Mouse (Mus musculus): ENCODE results near the gene Uchl1. TPM values are rescaled to one million over a fixed set of nuclear protein-coding genes. Genes with fewer than 3 reads are reported as not detected.

Uchl1 gene
- polyA plus RNA-seq, 1 experiment from 2014 or later = 600 TPM

- peaks cover 5% of the 10 kb centered on the region; the same call in 1 of the 2 replicates for H3K4me1 ChIP-seq
- H3K4me3 ChIP-seq = no peak overlapping the region
- H3K27me3 ChIP-seq = 0 out of 2 replicates have a peak, but pooled peaks cover 2% of the 10 kb centered on the region
- no peaks in the 10 kb centered on the region for H3K9me3 ChIP-seq (replicated peaks)
- ATAC-seq (ENCODE audit: low FRiP score) = no peak
- H3K9ac ChIP-seq = no peak overlapping the region
- no peak overlapping the region for H3K27ac ChIP-seq
- H3K36me3 ChIP-seq = no peaks in the 10 kb centered on the region
- 43% methylated on average over 4 of the region's 4 CpGs for WGBS
- H3K4me2 ChIP-seq (replicated peaks) = no peak overlapping the region
Observed at GRCm38 (mm10) chr5:66715498-66715931, 39.6 kb downstream of the Uchl1 start.

- Histone ChIP-seq H3K4me1 (peaks cover 12% of the 10 kb centered on the region), H3K9ac (no peak overlapping the region), H3K27me3 (0 out of 2 replicates have a peak, but pooled peaks cover 2% of the 10 kb centered on the region), H3K36me3 (no peaks in the 10 kb centered on the region), H3K27ac (no peak overlapping the region), H3K9me3 (replicated peaks) (no peaks in the 10 kb centered on the region), H3K4me2 (replicated peaks) (no peak overlapping the region), H3K4me3 (no peak overlapping the region)
- WGBS = 66% methylated on average over 4 of the region's 4 CpGs
- no peak for ATAC-seq (ENCODE audit: low FRiP score)
Observed at GRCm38 (mm10) chr5:66717931-66718330, 42.0 kb downstream of the Uchl1 start.

GRCm38 (mm10) chr5:66718413-66718812 lies 42.5 kb downstream of the Uchl1 start:
- no peak for ATAC-seq (ENCODE audit: low FRiP score)
- Histone ChIP-seq H3K9ac (no peak overlapping the region), H3K27ac (no peak overlapping the region), H3K27me3 (0 out of 2 replicates have a peak, but pooled peaks cover 2% of the 10 kb centered on the region), H3K4me2 (replicated peaks) (no peak overlapping the region), H3K36me3 (no peaks in the 10 kb centered on the region), H3K4me1 (peaks cover 12% of the 10 kb centered on the region), H3K9me3 (replicated peaks) (no peaks in the 10 kb centered on the region), H3K4me3 (no peak overlapping the region)
- WGBS = 55% methylated on average over 3 of the region's 3 CpGs

GRCm38 (mm10) chr5:66718880-66719279 lies 43.0 kb downstream of the Uchl1 start:
- Histone ChIP-seq H3K4me3 (no peak overlapping the region), H3K4me1 (peaks cover 15% of the 10 kb centered on the region), H3K9ac (no peak overlapping the region), H3K27me3 (0 out of 2 replicates have a peak, but pooled peaks cover 2% of the 10 kb centered on the region), H3K9me3 (replicated peaks) (no peaks in the 10 kb centered on the region), H3K4me2 (replicated peaks) (no peak overlapping the region), H3K27ac (no peak overlapping the region), H3K36me3 (no peaks in the 10 kb centered on the region)
- no peak for ATAC-seq (ENCODE audit: low FRiP score)
- WGBS = 70% methylated on average over 7 of the region's 7 CpGs

- Histone ChIP-seq H3K36me3 (no peaks in the 10 kb centered on the region), H3K4me1 (peaks cover 13% of the 10 kb centered on the region), H3K27me3 (no peaks in the 10 kb centered on the region), H3K9ac (no peak overlapping the region), H3K4me2 (replicated peaks) (no peak overlapping the region), H3K4me3 (no peak overlapping the region), H3K27ac (no peak overlapping the region), H3K9me3 (replicated peaks) (no peaks in the 10 kb centered on the region)
- 13% methylated on average over 5 of the region's 5 CpGs for WGBS
- ATAC-seq (ENCODE audit: low FRiP score) = no peak
Observed at GRCm38 (mm10) chr5:66720921-66721320, 45.0 kb downstream of the Uchl1 start.

- ATAC-seq (ENCODE audit: low FRiP score) = no peak
- Histone ChIP-seq H3K4me1 (peaks cover 13% of the 10 kb centered on the region), H3K4me3 (no peak overlapping the region), H3K4me2 (replicated peaks) (no peak overlapping the region), H3K27me3 (no peaks in the 10 kb centered on the region), H3K9me3 (replicated peaks) (no peaks in the 10 kb centered on the region), H3K36me3 (no peaks in the 10 kb centered on the region), H3K27ac (no peak overlapping the region), H3K9ac (no peak overlapping the region)
- WGBS = 72% methylated on average over 9 of the region's 9 CpGs
Observed at GRCm38 (mm10) chr5:66722586-66722985, 46.7 kb downstream of the Uchl1 start.

- Histone ChIP-seq H3K27me3 (no peaks in the 10 kb centered on the region), H3K9ac (no peak overlapping the region), H3K4me2 (replicated peaks) (no peak overlapping the region), H3K4me1 (peaks cover 13% of the 10 kb centered on the region), H3K36me3 (no peaks in the 10 kb centered on the region), H3K9me3 (replicated peaks) (no peaks in the 10 kb centered on the region), H3K4me3 (no peak overlapping the region), H3K27ac (0 out of 2 replicates have a peak overlapping the region, but pooled peaks have one; percentile 41)
- ATAC-seq (ENCODE audit: low FRiP score) = no peak
- 52% methylated on average over 4 of the region's 4 CpGs for WGBS
Observed at GRCm38 (mm10) chr5:66723037-66723436, 47.1 kb downstream of the Uchl1 start.

- H3K27ac ChIP-seq = 0 out of 2 replicates have a peak overlapping the region, but pooled peaks have one; percentile 41
- no peaks in the 10 kb centered on the region for H3K9me3 ChIP-seq (replicated peaks)
- H3K9ac ChIP-seq = no peak overlapping the region
- H3K4me1 ChIP-seq = peaks cover 13% of the 10 kb centered on the region
- 82% methylated on average over 3 of the region's 3 CpGs for WGBS
- no peak overlapping the region for H3K4me2 ChIP-seq (replicated peaks)
- H3K27me3 ChIP-seq = no peaks in the 10 kb centered on the region
- no peaks in the 10 kb centered on the region for H3K36me3 ChIP-seq
- no peak for ATAC-seq (ENCODE audit: low FRiP score)
- H3K4me3 ChIP-seq = no peak overlapping the region
Observed at GRCm38 (mm10) chr5:66723626-66724025, 47.7 kb downstream of the Uchl1 start.

GRCm38 (mm10) chr5:66729306-66729705 lies 53.4 kb downstream of the Uchl1 start:
- no peak overlapping the region for H3K27ac ChIP-seq

GRCm38 (mm10) chr5:66730621-66731301 lies 54.9 kb downstream of the Uchl1 start:
- no peaks in the 10 kb centered on the region for H3K27me3 ChIP-seq
- H3K9ac ChIP-seq = no peak overlapping the region
- peak overlapping the region; percentile 62 for H3K27ac ChIP-seq
- no peak overlapping the region for H3K4me3 ChIP-seq
- 28% methylated on average over 11 of the region's 11 CpGs for WGBS
- peak overlapping the region; percentile 34 for H3K4me2 ChIP-seq (replicated peaks)
- peak; percentile 94 for ATAC-seq (ENCODE audit: low FRiP score)
- no peaks in the 10 kb centered on the region for H3K9me3 ChIP-seq (replicated peaks)
- H3K36me3 ChIP-seq = no peaks in the 10 kb centered on the region
- peaks cover 8% of the 10 kb centered on the region for H3K4me1 ChIP-seq

More at GRCm38 (mm10) chr5:66729306-66729705, 53.4 kb downstream of the Uchl1 start:
- no peak overlapping the region for H3K9ac ChIP-seq
- H3K9me3 ChIP-seq (replicated peaks) = no peaks in the 10 kb centered on the region
- H3K27me3 ChIP-seq = no peaks in the 10 kb centered on the region
- H3K4me3 ChIP-seq = no peak overlapping the region
- H3K36me3 ChIP-seq = no peaks in the 10 kb centered on the region
- 92% methylated on average over 4 of the region's 4 CpGs for WGBS
- peaks cover 8% of the 10 kb centered on the region for H3K4me1 ChIP-seq
- no peak overlapping the region for H3K4me2 ChIP-seq (replicated peaks)
- ATAC-seq (ENCODE audit: low FRiP score) = no peak

GRCm38 (mm10) chr5:66731302-66731697 lies 55.4 kb downstream of the Uchl1 start:
- Histone ChIP-seq H3K9me3 (replicated peaks) (no peaks in the 10 kb centered on the region), H3K4me3 (no peak overlapping the region), H3K4me1 (peaks cover 8% of the 10 kb centered on the region), H3K27me3 (no peaks in the 10 kb centered on the region), H3K9ac (no peak overlapping the region), H3K36me3 (no peaks in the 10 kb centered on the region), H3K4me2 (replicated peaks) (peak overlapping the region; percentile 34; the same call in 1 of the 2 replicates), H3K27ac (peak overlapping the region; percentile 62; the same call in 1 of the 2 replicates)
- peak; percentile 44; the same call in 1 of the 2 replicates for ATAC-seq (ENCODE audit: low FRiP score)
- WGBS = 31% methylated on average over 1 of the region's 1 CpGs

- H3K27me3 ChIP-seq = no peaks in the 10 kb centered on the region
- H3K9me3 ChIP-seq (replicated peaks) = no peaks in the 10 kb centered on the region
- H3K27ac ChIP-seq = no peak overlapping the region
- no peaks in the 10 kb centered on the region for H3K36me3 ChIP-seq
- ATAC-seq (ENCODE audit: low FRiP score) = no peak
- H3K4me2 ChIP-seq (replicated peaks) = no peak overlapping the region
- H3K4me3 ChIP-seq = no peak overlapping the region
- H3K4me1 ChIP-seq = peaks cover 8% of the 10 kb centered on the region
- 97% methylated on average over 1 of the region's 1 CpGs for WGBS
- H3K9ac ChIP-seq = no peak overlapping the region
Observed at GRCm38 (mm10) chr5:66733556-66733955, 57.7 kb downstream of the Uchl1 start.
